In the genomic region with DNA sequence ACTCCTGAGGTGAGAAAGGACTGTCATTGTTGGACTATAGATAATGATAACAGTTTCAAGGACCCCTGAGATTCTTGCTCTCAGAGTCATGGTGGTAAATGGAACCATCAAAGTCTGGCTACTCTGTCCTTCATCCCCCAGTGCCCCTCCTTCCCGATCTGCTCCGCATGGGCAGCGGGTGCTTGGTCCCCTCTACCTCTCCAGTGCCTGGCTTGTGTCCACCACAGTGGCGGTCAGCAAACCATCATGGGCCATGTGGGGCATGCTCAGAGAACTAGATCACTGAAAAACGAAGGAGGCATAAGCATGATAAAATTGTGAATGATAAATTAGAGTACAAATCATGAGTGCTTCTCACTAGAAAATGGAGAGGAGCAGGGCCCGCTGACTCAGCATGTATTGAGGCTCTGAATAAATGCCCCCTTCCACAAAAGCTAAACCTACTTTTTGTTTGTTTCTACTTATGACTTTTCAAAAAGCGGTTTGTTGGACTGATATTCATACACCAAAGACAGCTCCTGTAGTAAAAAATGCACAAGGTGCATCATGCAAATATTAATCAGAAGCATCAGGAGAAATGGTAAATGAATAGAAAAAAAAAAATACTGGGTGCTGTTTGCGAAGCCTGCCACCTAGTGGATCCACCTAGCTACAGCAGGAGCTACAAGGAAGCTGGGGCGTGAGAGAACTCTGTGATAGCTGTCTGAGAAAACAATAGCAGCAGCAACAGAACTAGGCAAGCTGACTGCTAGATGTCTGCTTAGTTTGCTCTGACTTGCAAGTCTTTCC, we compare ENCODE assay signal across 9 mouse cellular contexts. TPM values are rescaled to one million over a fixed set of nuclear protein-coding genes. Genes with fewer than 3 reads are reported as not detected.
DNase-seq lines count a peak whose midpoint lies in the region; ATAC-seq lines count a peak whose summit lies in the region.
"Had no signal": no experiment of that assay in that cellular context is flagged by ENCODE, and none has a peak within 500 bp of the region (broad histone marks: within the 10 kb centered on the region; RNA-seq: fewer than 3 reads in every experiment).

No protein-coding gene starts in this region.

- WGBS in intestine, embryonic 14.5 days = 66% methylated on average over 9 of the region's 9 CpGs
- 72% methylated on average over 9 of the region's 9 CpGs for WGBS in intestine, embryonic 16.5 days

- H3K4me1 ChIP-seq in intestine, embryonic 14.5 days (replicated peaks; ENCODE audit: control insufficient read depth, insufficient read depth, low read length) = no peaks in the 10 kb centered on the region
- no peaks in the 10 kb centered on the region for H3K4me1 ChIP-seq in intestine, embryonic 16.5 days (ENCODE audit: control insufficient read depth, insufficient read depth, low read length)
- H3K4me1 ChIP-seq: embryonic facial prominence, embryonic 12.5 days had no signal

- H3K27ac ChIP-seq in intestine, embryonic 14.5 days (ENCODE audit: low read depth) = no peak overlapping the region
- H3K27ac ChIP-seq in intestine, embryonic 16.5 days (ENCODE audit: low read length) = no peak overlapping the region
- H3K27ac ChIP-seq: embryonic facial prominence, embryonic 12.5 days had no signal

- H3K4me2 ChIP-seq in intestine, embryonic 14.5 days (ENCODE audit: low read length) = no peak overlapping the region
- no peak overlapping the region for H3K4me2 ChIP-seq in intestine, embryonic 16.5 days (ENCODE audit: low read depth, low read length)
- H3K4me2 ChIP-seq: embryonic facial prominence, embryonic 12.5 days had no signal

- H3K9ac ChIP-seq in intestine, embryonic 14.5 days (ENCODE audit: low read length) = no peak overlapping the region
- H3K9ac ChIP-seq in intestine, embryonic 16.5 days (ENCODE audit: low read depth, low read length) = no peak overlapping the region
- H3K9ac ChIP-seq: embryonic facial prominence, embryonic 12.5 days had no signal

- ATAC-seq in intestine, embryonic 14.5 days (replicated peaks; ENCODE audit: low FRiP score, low TSS enrichment, low read depth) = no peak
- ATAC-seq in intestine, embryonic 16.5 days = no peak

- DNase-seq in intestine, embryonic 14.5 days (ENCODE audit: low spot score) = peak; percentile 64
- peak; percentile 74 for DNase-seq in ES-CJ7 (ENCODE audit: low read depth, low spot score)
- peak; percentile 20 for DNase-seq in cerebellum, adult 9-11 months
- DNase-seq in frontal cortex, adult 2 months (ENCODE audit: extremely low spot score in 1 of 2, low spot score in 1 of 2) = peak; percentile 40 to 74
- DNase-seq in layer of hippocampus, adult 8-10 months (ENCODE audit: low spot score in 2 of 2) = peak; percentile 47 to 70
- DNase-seq in lung, postnatal 4 days = peak; percentile 49 to 74
- DNase-seq in spleen, postnatal 4 days (ENCODE audit: low spot score in 2 of 2) = peak; percentile 50 to 75

- no peak overlapping the region for H3K4me3 ChIP-seq in intestine, embryonic 14.5 days (ENCODE audit: low read depth, low read length)
- no peak overlapping the region for H3K4me3 ChIP-seq in intestine, embryonic 16.5 days (ENCODE audit: low read length)
- H3K4me3 ChIP-seq: embryonic facial prominence, embryonic 12.5 days had no signal

- H3K27me3 ChIP-seq in intestine, embryonic 14.5 days (replicated peaks; ENCODE audit: control insufficient read depth, insufficient read depth, low read length) = no peaks in the 10 kb centered on the region
- no peaks in the 10 kb centered on the region for H3K27me3 ChIP-seq in intestine, embryonic 16.5 days (replicated peaks; ENCODE audit: control insufficient read depth, insufficient read depth, low read length)
- H3K27me3 ChIP-seq: embryonic facial prominence, embryonic 12.5 days had no signal

- peaks cover 61% of the 10 kb centered on the region for H3K36me3 ChIP-seq in intestine, embryonic 14.5 days (ENCODE audit: control insufficient read depth, insufficient read depth, low read length)
- H3K36me3 ChIP-seq in intestine, embryonic 16.5 days (ENCODE audit: control insufficient read depth, insufficient read depth, low read length) = no peaks in the 10 kb centered on the region

- H3K9me3 ChIP-seq in intestine, embryonic 14.5 days (ENCODE audit: control insufficient read depth, low read length) = no peaks in the 10 kb centered on the region
- no peaks in the 10 kb centered on the region for H3K9me3 ChIP-seq in intestine, embryonic 16.5 days (ENCODE audit: control insufficient read depth, low read length)
- H3K9me3 ChIP-seq: embryonic facial prominence, embryonic 12.5 days had no signal

RNA-seq across cellular contexts. Expression of gene Cd180, which starts 51.3 kb away (rescaled TPM):
- polyA plus RNA-seq in intestine, embryonic 14.5 days (2014; fragmentation: Nextera tagmentation; extraction: Ambion mirVana) = 0.51 and 0.55 TPM in 2 replicates
- 0.31 and 0.54 TPM in 2 replicates for polyA plus RNA-seq in intestine, embryonic 16.5 days (2015; fragmentation: Nextera tagmentation; extraction: Ambion mirVana)
- polyA plus RNA-seq in frontal cortex, adult 2 months (2012; rRNA removed) = 1.2 and 2.3 TPM in 2 replicates
- total RNA-seq in layer of hippocampus, adult 8-10 months (2022) = 10 to 100 TPM in 2 of 4 experiments, 1 to 10 TPM in 2; 1.2 to 23.8 (median 10.5) TPM

Comparison
In these comparisons a context has a peak if more than half of its experiments do, and no peak if none do; other contexts are left out.
1. DNase-seq: peak in every context shown above with its lines; median percentile 74 in ES-CJ7; 64 in intestine, embryonic 14.5 days; 62 in spleen, postnatal 4 days; 62 in lung, postnatal 4 days; 58 in layer of hippocampus, adult 8-10 months; 57 in frontal cortex, adult 2 months; 20 in cerebellum, adult 9-11 months.